Mouse (Mus musculus): ENCODE data around the gene Bahcc1.

GRCm38 (mm10) chr11:120252398-120252797, 19.7 kb downstream of the Bahcc1 start:
- TF ChIP-seq CTCF (IDR thresholded peaks at IDR 0.05; ENCODE audit: low read depth): no peak
- TF ChIP-seq EP300 (IDR thresholded peaks at IDR 0.05; ENCODE audit: low read depth): no peak
